Mouse (Mus musculus) CH12.LX (cell line): ENCODE measurements around the gene Kif1a. TPM values are rescaled to one million over a fixed set of nuclear protein-coding genes. Genes with fewer than 3 reads are reported as not detected.

Experiments used
- DNase-seq: peaks from one replicate; pipeline ENCODE4 v3.0.0-alpha.2; 2013; ENCODE audit errors: extremely low read depth
- H3K27ac ChIP-seq: 2 replicates; pipeline ENCODE4 v1.5.1; 2012; ENCODE audit warnings: low read depth, mild to moderate bottlenecking, control low read depth, moderate library complexity; ENCODE audit not compliant: insufficient read depth
- H3K27me3 ChIP-seq: replicated peaks from 2 replicates; pipeline ENCODE3; 2012; ENCODE audit warnings: inconsistent platforms
- H3K36me3 ChIP-seq, 2 experiments: replicated peaks in 1 of 2; 2 replicates each; pipeline versions ENCODE3 to v1.6.1; 2012; ENCODE audit warnings: inconsistent platforms in 1 of 2, low read length in 1 of 2, mild to moderate bottlenecking in 1 of 2, mixed read lengths in 1 of 2, moderate library complexity in 1 of 2; ENCODE audit not compliant: control insufficient read depth in 1 of 2, insufficient read depth in 1 of 2
- H3K4me1 ChIP-seq, 2 experiments: 2 replicates each; pipeline ENCODE4 v1.6.1; 2012; ENCODE audit warnings: inconsistent platforms in 1 of 2, moderate library complexity in 1 of 2; ENCODE audit not compliant: insufficient read depth in 2 of 2, control insufficient read depth in 1 of 2
- H3K4me2 ChIP-seq: 2 replicates; pipeline ENCODE4 v1.6.1; 2012; ENCODE audit warnings: low read depth, mild to moderate bottlenecking, control low read depth; ENCODE audit not compliant: poor library complexity, insufficient read depth, severe bottlenecking
- H3K4me3 ChIP-seq, 3 experiments: fragments of 150-350 bp in 1 of 3; sonication (generic) in 1 of 3; replicated peaks in 1 of 3; 2 replicates each; pipeline versions ENCODE3 to v1.5.1; 2011 to 2012; ENCODE audit warnings: low read depth in 2 of 3, low read length in 2 of 3, mild to moderate bottlenecking in 2 of 3, moderate library complexity in 2 of 3, control low read depth in 1 of 3, improper control_type of control experiment in 1 of 3, inconsistent platforms in 1 of 3, mixed read lengths in 1 of 3; ENCODE audit not compliant: poor library complexity in 1 of 3
- H3K79me2 ChIP-seq: replicated peaks from 2 replicates; pipeline ENCODE4 v1.6.1; 2012; ENCODE audit warnings: mild to moderate bottlenecking, moderate library complexity; ENCODE audit not compliant: control insufficient read depth, poor library complexity, insufficient read depth, severe bottlenecking; ENCODE audit errors: extremely low read depth
- H3K9ac ChIP-seq: 2 replicates; pipeline ENCODE4 v1.6.1; 2012; ENCODE audit warnings: low read depth, mild to moderate bottlenecking, control low read depth, moderate library complexity; ENCODE audit not compliant: insufficient read depth
- H3K9me3 ChIP-seq: replicated peaks from 2 replicates; pipeline ENCODE3; 2012; ENCODE audit warnings: low read length, inconsistent platforms, mixed read lengths
- CHD2 ChIP-seq: IDR thresholded peaks from 2 replicates; pipeline ENCODE4 v1.6.1; 2011; ENCODE audit warnings: low read length, improper control_type of control experiment
- E2F4 ChIP-seq: IDR thresholded peaks from 2 replicates; pipeline ENCODE4 v1.6.1; 2011; ENCODE audit warnings: low read depth, low read length, improper control_type of control experiment; ENCODE audit not compliant: insufficient replicate concordance
- EP300 ChIP-seq: IDR thresholded peaks from 2 replicates; pipeline ENCODE4 v1.6.1; 2011; ENCODE audit warnings: low read length, improper control_type of control experiment
- ETS1 ChIP-seq: conservative IDR thresholded peaks from 2 replicates; pipeline ENCODE4 v1.6.1; 2012; ENCODE audit warnings: low read depth, mild to moderate bottlenecking, inconsistent platforms, low read length, improper control_type of control experiment, moderate library complexity
- GABPA ChIP-seq: IDR thresholded peaks from 2 replicates; pipeline ENCODE4 v1.6.1; 2012; ENCODE audit warnings: low read depth, low read length, improper control_type of control experiment, inconsistent platforms; ENCODE audit not compliant: insufficient replicate concordance
- IRF4 ChIP-seq: IDR thresholded peaks from 2 replicates; pipeline ENCODE4 v1.6.1; 2014; ENCODE audit warnings: low read depth, mild to moderate bottlenecking, inconsistent platforms, low read length, improper control_type of control experiment
- JUND ChIP-seq: conservative IDR thresholded peaks from 2 replicates; pipeline ENCODE4 v1.6.1; 2011; ENCODE audit warnings: low read depth, low read length, improper control_type of control experiment
- KAT2A ChIP-seq: IDR thresholded peaks from 2 replicates; pipeline ENCODE4 v1.6.1; 2012; ENCODE audit warnings: low read length, improper control_type of control experiment, inconsistent platforms; ENCODE audit not compliant: insufficient replicate concordance
- MAFK ChIP-seq: IDR thresholded peaks from 2 replicates; pipeline ENCODE4 v1.6.1; 2011; ENCODE audit warnings: low read length, improper control_type of control experiment; ENCODE audit not compliant: insufficient replicate concordance
- MAX ChIP-seq: IDR thresholded peaks from 2 replicates; pipeline ENCODE4 v1.6.1; 2011; ENCODE audit warnings: low read length, improper control_type of control experiment
- MAZ ChIP-seq: IDR thresholded peaks from 2 replicates; pipeline ENCODE4 v1.6.1; 2012; ENCODE audit warnings: low read depth, mild to moderate bottlenecking, inconsistent platforms, low read length, improper control_type of control experiment, moderate library complexity
- MEF2A ChIP-seq: IDR thresholded peaks from 2 replicates; pipeline ENCODE4 v1.6.1; 2014; ENCODE audit warnings: low read depth, mild to moderate bottlenecking, inconsistent platforms, low read length, improper control_type of control experiment, borderline replicate concordance
- MXI1 ChIP-seq: IDR thresholded peaks from 2 replicates; pipeline ENCODE4 v1.6.1; 2011; ENCODE audit warnings: mild to moderate bottlenecking, low read depth, low read length, improper control_type of control experiment
- NELFE ChIP-seq: IDR thresholded peaks from 2 replicates; pipeline ENCODE4 v1.6.1; 2011; ENCODE audit warnings: low read depth, low read length, improper control_type of control experiment
- POLR2A ChIP-seq: IDR thresholded peaks from 2 replicates; pipeline ENCODE4 v1.6.1; 2011; ENCODE audit warnings: low read depth, mild to moderate bottlenecking, improper control_type of control experiment, low read length
- RAD21 ChIP-seq: IDR thresholded peaks from 2 replicates; pipeline ENCODE4 v1.6.1; 2011; ENCODE audit warnings: low read depth, mild to moderate bottlenecking, low read length, improper control_type of control experiment, moderate library complexity
- RCOR1 ChIP-seq: conservative IDR thresholded peaks from 2 replicates; pipeline ENCODE4 v1.6.1; 2012; ENCODE audit warnings: low read depth, mild to moderate bottlenecking, inconsistent platforms, low read length, improper control_type of control experiment
- SIN3A ChIP-seq: IDR thresholded peaks from 2 replicates; pipeline ENCODE4 v1.6.1; 2012; ENCODE audit warnings: low read length, improper control_type of control experiment, inconsistent platforms
- TCF12 ChIP-seq: IDR thresholded peaks from 2 replicates; pipeline ENCODE4 v1.6.1; 2014; ENCODE audit warnings: low read depth, mild to moderate bottlenecking, inconsistent platforms, low read length, improper control_type of control experiment
- UBTF ChIP-seq: IDR thresholded peaks from 2 replicates; pipeline ENCODE4 v1.6.1; 2012; ENCODE audit warnings: low read depth, mild to moderate bottlenecking, inconsistent platforms, low read length, improper control_type of control experiment, moderate library complexity
- USF1 ChIP-seq: IDR thresholded peaks from 2 replicates; pipeline ENCODE4 v1.6.1; 2014; ENCODE audit warnings: low read depth, mild to moderate bottlenecking, inconsistent platforms, low read length, improper control_type of control experiment
- USF2 ChIP-seq: conservative IDR thresholded peaks from 2 replicates; pipeline ENCODE4 v1.6.1; 2011; ENCODE audit warnings: low read depth, low read length, improper control_type of control experiment
- ZMIZ1 ChIP-seq: IDR thresholded peaks from 2 replicates; pipeline ENCODE4 v1.6.1; 2012; ENCODE audit warnings: low read depth, mild to moderate bottlenecking, inconsistent platforms, low read length, improper control_type of control experiment
- dilution Hi-C: fragments of 300-500 bp; cut with MboI; formaldehyde crosslinking; loops from 2 replicates; pipeline ENCODE4 v1.14.3; 2020; ENCODE audit warnings: low sequenced_read_pairs; ENCODE audit not compliant: extremely low pct_unique_long_range_greater_than_20kb, extremely low pct_ligation_motif_present
- in situ Hi-C: fragments of 300-500 bp; cut with MboI; formaldehyde crosslinking; loops from 3 replicates; pipeline ENCODE4 v1.14.3; 2019; ENCODE audit warnings: low sequenced_read_pairs, low pct_ligation_motif_present, low pct_unique_long_range_greater_than_20kb, mixed read lengths
- polyA plus RNA-seq: library from polyadenylated mRNA; unstranded; fragments of >175 nt; gene quantifications from 2 replicates; pipeline ENCODE4 v1.2.1, GENCODE M21; 2012; ENCODE audit warnings: low read depth; ENCODE audit not compliant: insufficient read length
- total RNA-seq, 2 experiments: library from RNA; depleted of rRNA; stranded (reverse); fragments of 300-350 nt in 1 of 2; fragments of >200 nt in 1 of 2; gene quantifications; 2 replicates each; pipeline ENCODE4 v1.2.3; 2012 to 2014

Kif1a gene
- total and polyA plus RNA-seq, 3 experiments = 0.17 to 0.61 (median 0.17) TPM

GRCm38 (mm10) chr1:92976141-92976566 lies 125.6 kb downstream of the Kif1a start:
- dilution Hi-C loops = no loop called here

DNA sequence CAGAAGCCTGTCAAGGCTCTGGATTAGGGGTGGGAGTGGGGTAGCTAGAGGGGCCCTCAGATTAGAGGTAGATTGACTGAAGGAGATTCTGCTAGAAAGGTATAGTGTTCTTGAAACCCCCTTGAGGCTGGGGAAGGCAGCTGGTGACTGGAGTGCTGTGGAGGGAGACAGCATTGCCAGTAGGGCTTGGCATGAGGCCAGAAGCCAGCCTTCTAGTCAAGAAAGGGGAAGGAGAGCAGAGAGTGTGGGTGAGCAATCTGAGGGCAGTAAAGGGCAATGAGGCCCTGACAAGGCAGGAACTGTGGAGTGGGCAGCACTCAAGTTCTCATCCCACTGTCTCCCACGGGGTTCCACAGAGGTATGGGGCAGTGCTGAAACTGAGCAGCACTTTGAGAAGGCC lies 128.9 kb downstream of the Kif1a start:
- TF ChIP-seq TCF12 (no peak), IRF4 (no peak), EP300 (no peak), RAD21 (no peak), MAZ (no peak), USF2 (no peak), JUND (no peak), GABPA (no peak), E2F4 (no peak), USF1 (no peak), MEF2A (no peak), MAFK (no peak), KAT2A (no peak), POLR2A (no peak)
- Histone ChIP-seq H3K4me3 (no peak overlapping the region), H3K27ac (no peak overlapping the region), H3K9me3 (no peaks in the 10 kb centered on the region), H3K9ac (no peak overlapping the region), H3K79me2 (no peaks in the 10 kb centered on the region), H3K27me3 (no peaks in the 10 kb centered on the region), H3K4me1 (peaks cover 32 to 59% of the 10 kb centered on the region in 2 experiments), H3K36me3 (no peaks in the 10 kb centered on the region), H3K4me2 (no peak overlapping the region)
- dilution Hi-C loops (no loop called here), in situ Hi-C loops (no loop called here)
- DNase-seq = no peak

More at GRCm38 (mm10) chr1:92976141-92976566, 125.6 kb downstream of the Kif1a start:
- H3K4me1 ChIP-seq = peaks cover 36 to 92% of the 10 kb centered on the region in 2 experiments
- no peak overlapping the region for H3K4me3 ChIP-seq
- no peaks in the 10 kb centered on the region for H3K27me3 ChIP-seq
- H3K79me2 ChIP-seq = no peaks in the 10 kb centered on the region
- no peak overlapping the region for H3K9ac ChIP-seq
- TF ChIP-seq CHD2 (peak; percentile 45; the same call in 1 of the 2 replicates), RCOR1 (0 out of 2 replicates have a peak, but pooled peaks have one; percentile 43), MXI1 (0 out of 2 replicates have a peak, but pooled peaks have one; percentile 45), TCF12 (peak; percentile 40; the same call in 1 of the 2 replicates), EP300 (peak; percentile 76), UBTF (no peak), ZMIZ1 (no peak), NELFE (no peak), SIN3A (0 out of 2 replicates have a peak, but pooled peaks have one; percentile 18), IRF4 (peak; percentile 57), MAX (peak; percentile 25; the same call in 1 of the 2 replicates), ETS1 (0 out of 2 replicates have a peak, but pooled peaks have one; percentile 23)
- no peak for DNase-seq
- in situ Hi-C loops = no loop called here
- H3K36me3 ChIP-seq = no peaks in the 10 kb centered on the region
- no peak overlapping the region for H3K4me2 ChIP-seq
- H3K27ac ChIP-seq = no peak overlapping the region
- H3K9me3 ChIP-seq = no peaks in the 10 kb centered on the region
